Mouse (Mus musculus) thymus, adult 2 months (tissue): Measurements from ENCODE around the gene Atp2b2. TPM values are rescaled to one million over a fixed set of nuclear protein-coding genes. Genes with fewer than 3 reads are reported as not detected.

ENCODE experiments used
- DNase-seq: peaks from one replicate; pipeline ENCODE4 v3.0.0; 2021
- H3K27ac ChIP-seq: fragments of 200-500 bp; 2 replicates; pipeline ENCODE4 v1.5.1; 2012; ENCODE audit warnings: low read length, control low read depth; ENCODE audit not compliant: control insufficient read depth, insufficient read depth
- H3K27me3 ChIP-seq: fragments of 200-500 bp; 2 replicates; pipeline ENCODE4 v1.6.1; 2012; ENCODE audit warnings: mild to moderate bottlenecking, low read length, moderate library complexity, mixed read lengths; ENCODE audit not compliant: control insufficient read depth, insufficient read depth
- H3K36me3 ChIP-seq: fragments of 200-500 bp; 2 replicates; pipeline ENCODE4 v1.6.1; 2012; ENCODE audit warnings: mild to moderate bottlenecking, low read length, moderate library complexity; ENCODE audit not compliant: control insufficient read depth, insufficient read depth
- H3K4me1 ChIP-seq: fragments of 200-500 bp; replicated peaks from 2 replicates; pipeline ENCODE4 v1.6.1; 2012; ENCODE audit warnings: low read length; ENCODE audit not compliant: control insufficient read depth, insufficient read depth
- H3K4me3 ChIP-seq: fragments of 200-500 bp; 2 replicates; pipeline ENCODE4 v1.5.1; 2012; ENCODE audit warnings: mild to moderate bottlenecking, low read length, control low read depth, moderate library complexity; ENCODE audit not compliant: control insufficient read depth, insufficient read depth
- CTCF ChIP-seq: fragments of 200-500 bp; IDR thresholded peaks from 2 replicates; pipeline ENCODE4 v1.5.1; 2012; ENCODE audit warnings: mild to moderate bottlenecking, control low read depth, low read length, moderate library complexity, borderline replicate concordance; ENCODE audit not compliant: control insufficient read depth, poor library complexity, insufficient read depth; ENCODE audit errors: extremely low read depth
- POLR2A ChIP-seq: fragments of 200-500 bp; IDR thresholded peaks from 2 replicates; pipeline ENCODE4 v1.6.1; 2012; ENCODE audit warnings: mild to moderate bottlenecking, low read length, control low read depth, moderate library complexity; ENCODE audit not compliant: control insufficient read depth, poor library complexity, insufficient read depth; ENCODE audit errors: extremely low read depth
- WGBS: fragments of 180-500 bp; shearing (Covaris S2); methylation state at CpG from one replicate; pipeline ENCODE4 v1.1.7; 2018; 5-methylcytosine and 5-hydroxymethylcytosine counted together
- polyA plus RNA-seq: library from polyadenylated mRNA; depleted of rRNA; stranded (reverse); fragments of >200 nt; gene quantifications from 2 replicates; pipeline ENCODE4 v1.2.3, GENCODE M21; 2012

Gene Atp2b2
- polyA plus RNA-seq, 1 experiment = 0.23 TPM

- DNase-seq = no peak
- Histone ChIP-seq H3K4me3 (no peak overlapping the region), H3K36me3 (no peaks in the 10 kb centered on the region), H3K27me3 (no peaks in the 10 kb centered on the region), H3K4me1 (no peaks in the 10 kb centered on the region), H3K27ac (no peak overlapping the region)
- no peak for TF ChIP-seq CTCF
- no peak for TF ChIP-seq POLR2A
- 84% methylated on average over 5 of the region's 5 CpGs for WGBS
These were observed 101.1 kb downstream of the Atp2b2 start for GRCm38 (mm10) chr6:113941324-113941723.

DNA sequence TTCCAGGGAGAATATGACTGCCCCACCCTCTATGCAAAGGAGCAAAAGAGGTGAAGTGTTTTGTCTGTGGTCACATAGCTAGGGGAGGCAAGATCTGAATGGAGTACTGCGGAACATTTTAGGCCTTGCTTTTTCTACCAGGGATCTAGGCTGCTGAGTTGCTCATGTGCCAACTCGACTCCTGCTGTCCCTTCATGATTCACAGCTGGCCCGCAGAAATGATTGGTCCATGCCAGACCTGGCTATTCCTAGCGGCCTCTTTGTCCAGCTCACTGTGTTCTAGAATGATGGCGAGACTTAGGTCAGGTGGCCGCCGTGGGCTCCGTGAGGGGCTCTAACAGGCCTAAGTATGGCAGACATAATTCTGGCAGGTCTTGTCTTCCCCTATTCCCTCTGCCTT lies 103.0 kb downstream of the Atp2b2 start:
- Histone ChIP-seq H3K27ac (no peak overlapping the region), H3K36me3 (no peaks in the 10 kb centered on the region), H3K27me3 (no peaks in the 10 kb centered on the region), H3K4me3 (no peak overlapping the region), H3K4me1 (no peaks in the 10 kb centered on the region)
- no peak for TF ChIP-seq POLR2A
- TF ChIP-seq CTCF = no peak
- DNase-seq = no peak
- WGBS = 95% methylated on average over 8 of the region's 8 CpGs

GRCm38 (mm10) chr6:113936811-113937508 lies 105.5 kb downstream of the Atp2b2 start:
- H3K4me3 ChIP-seq = no peak overlapping the region
- no peaks in the 10 kb centered on the region for H3K4me1 ChIP-seq
- no peaks in the 10 kb centered on the region for H3K27me3 ChIP-seq
- 92% methylated on average over 6 of the region's 6 CpGs for WGBS
- DNase-seq = no peak
- TF ChIP-seq CTCF (no peak), POLR2A (no peak)
- no peaks in the 10 kb centered on the region for H3K36me3 ChIP-seq
- H3K27ac ChIP-seq = no peak overlapping the region

DNA sequence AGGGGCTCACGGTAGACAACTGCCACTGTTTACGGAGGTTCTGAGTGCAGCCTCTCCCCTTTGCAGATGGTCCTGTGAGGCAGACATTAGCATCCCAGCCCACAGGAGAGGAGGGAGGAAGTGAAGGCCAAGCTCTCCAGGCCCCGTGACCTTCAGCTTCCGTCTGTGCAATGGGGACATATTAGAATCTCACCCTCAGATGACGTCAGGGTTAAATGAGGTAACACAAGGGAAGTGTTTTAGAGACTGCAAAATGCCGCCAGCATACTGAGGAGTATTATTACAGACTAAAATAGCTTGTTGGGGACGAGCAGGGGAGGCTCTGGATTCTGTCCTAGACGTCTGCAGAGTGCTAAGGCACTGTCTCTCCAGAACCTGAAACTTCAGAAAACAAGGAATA lies 106.3 kb downstream of the Atp2b2 start:
- TF ChIP-seq CTCF (no peak), POLR2A (no peak)
- DNase-seq = no peak
- WGBS = 81% methylated on average over 8 of the region's 8 CpGs
- Histone ChIP-seq H3K36me3 (no peaks in the 10 kb centered on the region), H3K27ac (no peak overlapping the region), H3K4me3 (no peak overlapping the region), H3K4me1 (no peaks in the 10 kb centered on the region), H3K27me3 (no peaks in the 10 kb centered on the region)

GRCm38 (mm10) chr6:113934692-113935091 lies 107.7 kb downstream of the Atp2b2 start:
- Histone ChIP-seq H3K4me3 (no peak overlapping the region), H3K36me3 (no peaks in the 10 kb centered on the region), H3K27me3 (no peaks in the 10 kb centered on the region), H3K27ac (no peak overlapping the region), H3K4me1 (no peaks in the 10 kb centered on the region)
- no peak for DNase-seq
- 8% methylated on average over 8 of the region's 8 CpGs for whole genome bisulfite sequencing
- TF ChIP-seq POLR2A = no peak
- no peak for TF ChIP-seq CTCF

GRCm38 (mm10) chr6:113933261-113934151 lies 108.9 kb downstream of the Atp2b2 start:
- H3K4me3 ChIP-seq = no peak overlapping the region
- no peaks in the 10 kb centered on the region for H3K27me3 ChIP-seq
- H3K4me1 ChIP-seq = no peaks in the 10 kb centered on the region
- no peak for DNase-seq
- 93% methylated on average over 14 of the region's 14 CpGs for WGBS
- H3K27ac ChIP-seq = no peak overlapping the region
- TF ChIP-seq CTCF (no peak), POLR2A (no peak)
- H3K36me3 ChIP-seq = no peaks in the 10 kb centered on the region
